Mouse (Mus musculus): ENCODE data around the gene B020011L13Rik. TPM values are rescaled to one million over a fixed set of nuclear protein-coding genes. Genes with fewer than 3 reads are reported as not detected.
"Not testable (repeated sequence)": the region's sequence is repeated elsewhere in the genome, so short reads cannot be mapped to it uniquely, and the experiment has no call there.

B020011L13Rik gene
- not detected in 2 replicates for polyA plus RNA-seq (2012; rRNA removed)

DNA sequence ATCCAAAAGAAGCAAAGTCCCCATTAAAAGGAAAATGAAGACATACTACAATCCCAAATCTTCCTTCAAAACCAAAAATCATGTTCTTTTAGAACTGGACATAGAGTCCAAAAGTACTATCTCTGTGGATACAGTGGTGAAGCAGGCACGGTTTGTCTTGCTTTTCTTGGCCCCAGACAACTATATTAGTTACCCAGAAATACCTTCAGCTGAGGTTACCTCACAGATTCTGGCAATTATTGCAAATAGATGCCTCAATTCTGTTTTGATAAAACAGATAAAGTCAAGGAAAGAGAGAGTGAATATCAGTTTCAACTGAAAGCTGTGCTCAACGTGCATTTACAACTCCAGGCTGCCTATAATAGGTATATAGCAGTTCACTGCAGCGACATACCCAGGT is at the start of gene B020011L13Rik:
Gene B020011L13Rik, plus strand, starts transcription at position 301 of the 400 bp plus-strand sequence.
- not testable (repeated sequence) for H3K4me1 ChIP-seq (ENCODE audit: control insufficient read depth, insufficient read depth, insufficient read length, low read length); H3K27ac ChIP-seq (ENCODE audit: insufficient read depth, low read depth, low read length); H3K27me3 ChIP-seq (ENCODE audit: control insufficient read depth, insufficient read depth, low read length); H3K36me3 ChIP-seq (ENCODE audit: control insufficient read depth, insufficient read depth, low read length); H3K4me3 ChIP-seq (ENCODE audit: low read depth, low read length)
- WGBS = 50% methylated on average over 3 of the region's 3 CpGs

DNA sequence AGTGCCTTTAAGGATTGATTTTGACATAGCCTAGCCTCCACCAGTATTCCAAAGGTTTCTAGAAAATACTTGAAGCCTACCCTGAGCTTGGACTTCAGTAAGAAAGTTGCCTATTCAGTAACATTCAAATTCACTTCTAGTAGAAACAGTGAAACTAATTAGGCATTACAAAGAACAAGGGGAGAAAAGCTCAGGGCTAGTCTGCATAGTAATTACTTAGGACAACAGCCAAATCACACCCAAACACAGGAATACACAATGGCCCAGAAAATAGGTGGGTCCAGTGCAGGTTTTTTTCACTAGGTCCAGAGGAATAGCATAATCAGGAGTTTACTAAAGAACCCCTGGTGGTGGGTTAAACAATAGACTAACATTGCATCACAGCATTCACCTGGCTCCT is 35.3 kb downstream of the B020011L13Rik start:
- not testable (repeated sequence) for H3K27ac ChIP-seq (ENCODE audit: insufficient read depth, low read depth, low read length); H3K36me3 ChIP-seq (ENCODE audit: control insufficient read depth, insufficient read depth, low read length); H3K27me3 ChIP-seq (ENCODE audit: control insufficient read depth, insufficient read depth, low read length); H3K4me1 ChIP-seq (ENCODE audit: control insufficient read depth, insufficient read depth, insufficient read length, low read length); H3K4me3 ChIP-seq (ENCODE audit: low read depth, low read length)

DNA sequence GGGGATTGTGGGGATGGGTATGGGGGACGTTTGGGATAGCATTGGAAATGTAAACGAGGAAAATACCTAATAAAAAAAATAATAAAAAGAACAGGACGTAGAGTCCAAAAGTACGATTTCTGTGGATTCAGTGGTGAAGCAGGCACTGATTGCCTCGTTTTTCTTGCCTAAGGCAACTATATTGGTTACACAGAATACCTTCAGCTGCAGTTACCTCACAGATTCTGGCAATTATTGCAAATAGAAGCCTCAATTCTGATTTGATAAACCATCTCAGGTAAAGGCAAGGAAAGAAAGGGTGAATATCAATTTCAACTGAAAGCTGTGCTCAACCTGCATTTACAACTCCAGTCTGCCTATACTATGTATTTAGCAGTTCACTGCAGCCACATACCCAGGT is 48.8 kb downstream of the B020011L13Rik start, which contains the start of gene Gm28360:
Gene Gm28360, plus strand, starts transcription at position 301 of the 400 bp plus-strand sequence.
- H3K36me3 ChIP-seq (ENCODE audit: control insufficient read depth, insufficient read depth, low read length); H3K27me3 ChIP-seq (ENCODE audit: control insufficient read depth, insufficient read depth, low read length); H3K4me1 ChIP-seq (ENCODE audit: control insufficient read depth, insufficient read depth, insufficient read length, low read length); H3K4me3 ChIP-seq (ENCODE audit: low read depth, low read length); H3K27ac ChIP-seq (ENCODE audit: insufficient read depth, low read depth, low read length): not testable (repeated sequence)
- WGBS = 56% methylated on average over 5 of the region's 5 CpGs

DNA sequence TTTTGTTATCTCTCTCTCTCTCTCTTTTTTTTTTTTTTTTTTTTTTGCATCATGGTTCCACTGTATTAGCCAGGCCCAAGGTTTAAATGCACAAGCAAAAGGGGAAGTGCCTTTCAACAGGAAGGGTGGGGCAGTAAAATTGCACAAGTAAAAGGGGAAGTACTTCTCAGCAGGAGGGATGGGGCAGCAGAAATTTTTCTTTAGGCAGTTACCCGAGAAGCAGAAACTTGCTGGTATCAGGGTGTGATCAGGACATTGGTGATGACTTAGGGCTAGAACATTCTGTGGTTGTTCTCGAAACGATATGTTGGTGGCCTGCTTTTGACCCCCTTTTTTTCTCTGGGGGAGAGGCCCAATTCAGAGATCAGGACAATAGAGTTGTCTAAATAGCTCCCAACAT is 70.8 kb downstream of the B020011L13Rik start:
- WGBS = 84% methylated on average over 3 of the region's 3 CpGs

More for the DNA sequence above, 70.8 kb downstream of the B020011L13Rik start:
- H3K36me3 ChIP-seq (ENCODE audit: control insufficient read depth, insufficient read depth, low read length); H3K4me1 ChIP-seq (ENCODE audit: control insufficient read depth, insufficient read depth, insufficient read length, low read length); H3K4me3 ChIP-seq (ENCODE audit: low read depth, low read length); H3K27ac ChIP-seq (ENCODE audit: insufficient read depth, low read depth, low read length); H3K27me3 ChIP-seq (ENCODE audit: control insufficient read depth, insufficient read depth, low read length): not testable (repeated sequence)

Other genes with a start within 250 kb of the B020011L13Rik start
- gene Gm28363, start 84.0 kb upstream of the B020011L13Rik start, polyA plus RNA-seq (2012; rRNA removed) = not detected in 2 replicates
- not detected in 2 replicates for gene Gm28360, start 48.9 kb downstream of the B020011L13Rik start, polyA plus RNA-seq (2012; rRNA removed)
- not detected in 2 replicates for gene Gm28168, start 146.9 kb downstream of the B020011L13Rik start, polyA plus RNA-seq (2012; rRNA removed)
- gene Gm7145, start 184.8 kb downstream of the B020011L13Rik start, polyA plus RNA-seq (2012; rRNA removed) = not detected in 2 replicates

Data from small intestine, adult 2 months (tissue).